Mouse (Mus musculus): ENCODE measurements at regions not wholly inside any gene's neighbourhood (a gene's known extent, or its start where the extent isn't known, plus 50 kb on each side); places are given as distances from the start of the nearest gene placed in this dataset.

- DNase-seq (ENCODE audit: low spot score) = no peak
These were observed 54.5 kb upstream of the Slc7a1 start for GRCm38 (mm10) chr5:148454200-148454599.

GRCm38 (mm10) chr5:148453776-148454175, 54.1 kb upstream of the Slc7a1 start:
- DNase-seq (ENCODE audit: low spot score) = no peak

- DNase-seq (ENCODE audit: low spot score) = no peak
These were observed 53.4 kb upstream of the Slc7a1 start for GRCm38 (mm10) chr5:148452909-148453632.

GRCm38 (mm10) chr5:148451811-148452210, 52.1 kb upstream of the Slc7a1 start:
- DNase-seq (ENCODE audit: low spot score) = peak; percentile 58

GRCm38 (mm10) chr5:148450924-148451323, 51.2 kb upstream of the Slc7a1 start:
- peak; percentile 75 for DNase-seq (ENCODE audit: low spot score)
